Mouse (Mus musculus) forebrain, embryonic 12.5 days (tissue): ENCODE measurements at regions not wholly inside any gene's neighbourhood (a gene's known extent, or its start where the extent isn't known, plus 50 kb on each side); places are given as distances from the start of the nearest gene placed in this dataset.
"Not testable (repeated sequence)": the region's sequence is repeated elsewhere in the genome, so short reads cannot be mapped to it uniquely, and the experiment has no call there.

Source experiments
- ATAC-seq: fragments of 200-750 bp; cut with Nextera tagmentation; 2 replicates; pipeline ENCODE4 v1.8.0; 2017; ENCODE audit warnings: moderate TSS enrichment; ENCODE audit not compliant: low FRiP score
- H3K27ac ChIP-seq: fragments of 300-500 bp; sonication (generic); 2 replicates; pipeline ENCODE4 v1.5.1; 2016; ENCODE audit warnings: mild to moderate bottlenecking
- H3K27me3 ChIP-seq: fragments of 300-500 bp; sonication (generic); 2 replicates; pipeline ENCODE4 v1.6.1; 2016; ENCODE audit warnings: mild to moderate bottlenecking
- H3K36me3 ChIP-seq: fragments of 300-500 bp; sonication (generic); replicated peaks from 2 replicates; pipeline ENCODE4 v1.6.1; 2016; ENCODE audit warnings: mild to moderate bottlenecking
- H3K4me1 ChIP-seq: fragments of 300-500 bp; sonication (generic); 2 replicates; pipeline ENCODE4 v1.6.1; 2016
- H3K4me2 ChIP-seq: fragments of 300-500 bp; sonication (generic); 2 replicates; pipeline ENCODE4 v1.6.1; 2016; ENCODE audit warnings: mild to moderate bottlenecking, moderate library complexity
- H3K4me3 ChIP-seq: fragments of 300-500 bp; sonication (generic); replicated peaks from 2 replicates; pipeline ENCODE4 v1.5.1; 2016; ENCODE audit warnings: mild to moderate bottlenecking
- H3K9ac ChIP-seq: fragments of 300-500 bp; sonication (generic); 2 replicates; pipeline ENCODE4 v1.6.1; 2016; ENCODE audit warnings: mild to moderate bottlenecking
- H3K9me3 ChIP-seq: fragments of 300-500 bp; sonication (generic); 2 replicates; pipeline ENCODE4 v1.6.1; 2016
- WGBS: fragments of 180-500 bp; shearing (Covaris S2); methylation state at CpG from one replicate; pipeline ENCODE4 v1.1.7; 2016; 5-methylcytosine and 5-hydroxymethylcytosine counted together

GRCm38 (mm10) chr13:44663730-44664129 is 65.5 kb upstream of the Jarid2 start:
- no peak for ATAC-seq
- Histone ChIP-seq H3K27ac (no peak overlapping the region), H3K4me3 (no peak overlapping the region), H3K4me1 (no peaks in the 10 kb centered on the region), H3K36me3 (no peaks in the 10 kb centered on the region), H3K27me3 (no peaks in the 10 kb centered on the region), H3K4me2 (no peak overlapping the region), H3K9ac (no peak overlapping the region), H3K9me3 (no peaks in the 10 kb centered on the region)
- 72% methylated on average over 7 of the region's 7 CpGs for WGBS

GRCm38 (mm10) chr13:44669761-44670160 is 59.5 kb upstream of the Jarid2 start:
- H3K4me2 ChIP-seq = no peak overlapping the region
- H3K4me1 ChIP-seq = no peaks in the 10 kb centered on the region; the same call in 1 of the 2 replicates
- no peaks in the 10 kb centered on the region for H3K36me3 ChIP-seq
- H3K9ac ChIP-seq = no peak overlapping the region
- H3K27me3 ChIP-seq = peaks cover 14% of the 10 kb centered on the region
- ATAC-seq = no peak
- H3K9me3 ChIP-seq = no peaks in the 10 kb centered on the region
- H3K4me3 ChIP-seq = no peak overlapping the region
- WGBS = 66% methylated on average over 6 of the region's 6 CpGs
- H3K27ac ChIP-seq = no peak overlapping the region

GRCm38 (mm10) chr13:44673337-44673966 is 55.8 kb upstream of the Jarid2 start:
- 33% methylated on average over 20 of the region's 20 CpGs for WGBS
- Histone ChIP-seq H3K4me1 (no peaks in the 10 kb centered on the region; the same call in 1 of the 2 replicates), H3K9me3 (no peaks in the 10 kb centered on the region), H3K27me3 (peaks cover 19% of the 10 kb centered on the region), H3K36me3 (no peaks in the 10 kb centered on the region), H3K4me2 (peak overlapping the region; percentile 37), H3K4me3 (no peak overlapping the region), H3K27ac (no peak overlapping the region), H3K9ac (no peak overlapping the region)
- no peak for ATAC-seq

- Histone ChIP-seq H3K36me3 (no peaks in the 10 kb centered on the region), H3K9ac (no peak overlapping the region), H3K27me3 (peaks cover 19% of the 10 kb centered on the region), H3K4me3 (no peak overlapping the region), H3K27ac (no peak overlapping the region), H3K4me1 (no peaks in the 10 kb centered on the region; the same call in 1 of the 2 replicates), H3K9me3 (no peaks in the 10 kb centered on the region), H3K4me2 (peak overlapping the region; percentile 37)
- 36% methylated on average over 12 of the region's 12 CpGs for WGBS
- no peak for ATAC-seq
These were observed 55.3 kb upstream of the Jarid2 start for GRCm38 (mm10) chr13:44673967-44674357.

GRCm38 (mm10) chr13:44674926-44675650 is 54.2 kb upstream of the Jarid2 start:
- Histone ChIP-seq H3K27me3 (peaks cover 19% of the 10 kb centered on the region), H3K27ac (no peak overlapping the region), H3K9ac (no peak overlapping the region), H3K9me3 (no peaks in the 10 kb centered on the region), H3K4me2 (no peak overlapping the region), H3K36me3 (no peaks in the 10 kb centered on the region), H3K4me3 (no peak overlapping the region), H3K4me1 (no peaks in the 10 kb centered on the region; the same call in 1 of the 2 replicates)
- ATAC-seq = no peak
- 75% methylated on average over 8 of the region's 8 CpGs for WGBS

- Histone ChIP-seq H3K36me3 (no peaks in the 10 kb centered on the region), H3K9me3 (no peaks in the 10 kb centered on the region), H3K4me2 (no peak overlapping the region), H3K27ac (no peak overlapping the region), H3K27me3 (peaks cover 19% of the 10 kb centered on the region), H3K9ac (no peak overlapping the region), H3K4me3 (no peak overlapping the region), H3K4me1 (no peaks in the 10 kb centered on the region; the same call in 1 of the 2 replicates)
- ATAC-seq = no peak
- 94% methylated on average over 6 of the region's 6 CpGs for WGBS
These were observed 53.2 kb upstream of the Jarid2 start for GRCm38 (mm10) chr13:44676041-44676440.

GRCm38 (mm10) chr13:44678121-44678520 is 51.2 kb upstream of the Jarid2 start:
- no peak overlapping the region for H3K4me2 ChIP-seq
- H3K4me1 ChIP-seq = no peaks in the 10 kb centered on the region; the same call in 1 of the 2 replicates
- no peaks in the 10 kb centered on the region for H3K36me3 ChIP-seq
- no peak overlapping the region for H3K4me3 ChIP-seq
- H3K9me3 ChIP-seq = no peaks in the 10 kb centered on the region
- no peak for ATAC-seq
- WGBS = 74% methylated on average over 3 of the region's 3 CpGs
- no peak overlapping the region for H3K27ac ChIP-seq
- H3K9ac ChIP-seq = no peak overlapping the region
- peaks cover 19% of the 10 kb centered on the region for H3K27me3 ChIP-seq

- H3K4me3 ChIP-seq, H3K4me1 ChIP-seq, ATAC-seq, H3K9ac ChIP-seq, H3K27me3 ChIP-seq, H3K27ac ChIP-seq, H3K9me3 ChIP-seq, H3K4me2 ChIP-seq, H3K36me3 ChIP-seq: not testable (repeated sequence)
- WGBS = 81% methylated on average over 7 of the region's 7 CpGs
These were observed 49.8 kb upstream of the Jarid2 start for GRCm38 (mm10) chr13:44679457-44679856.
